Mouse (Mus musculus): ENCODE results near the gene Lix1l. TPM values are rescaled to one million over a fixed set of nuclear protein-coding genes. Genes with fewer than 3 reads are reported as not detected.

Lix1l gene
- polyA plus RNA-seq, 1 experiment from 2014 or later: 6.4 TPM

- no peaks in the 10 kb centered on the region for H3K9me3 ChIP-seq
- H3K4me2 ChIP-seq (replicated peaks): no peak overlapping the region
- no peak overlapping the region for H3K9ac ChIP-seq (replicated peaks)
- no peaks in the 10 kb centered on the region; the same call in 1 of the 2 replicates for H3K36me3 ChIP-seq
- no peak overlapping the region for H3K4me3 ChIP-seq
- H3K27me3 ChIP-seq: no peaks in the 10 kb centered on the region
- peaks cover 17% of the 10 kb centered on the region for H3K4me1 ChIP-seq
- no peak overlapping the region for H3K27ac ChIP-seq (replicated peaks)
- 76% methylated on average over 12 of the region's 12 CpGs for WGBS
- ATAC-seq (replicated peaks): no peak
Observed at GRCm38 (mm10) chr3:96578561-96579238, 22.2 kb upstream of the Lix1l start.

- 82% methylated on average over 4 of the region's 4 CpGs for WGBS
- Histone ChIP-seq H3K4me3 (no peak overlapping the region), H3K4me1 (peaks cover 17% of the 10 kb centered on the region), H3K9me3 (no peaks in the 10 kb centered on the region), H3K9ac (replicated peaks) (no peak overlapping the region), H3K36me3 (no peaks in the 10 kb centered on the region; the same call in 1 of the 2 replicates), H3K4me2 (replicated peaks) (no peak overlapping the region), H3K27ac (replicated peaks) (no peak overlapping the region), H3K27me3 (no peaks in the 10 kb centered on the region)
- no peak for ATAC-seq (replicated peaks)
Observed at GRCm38 (mm10) chr3:96579239-96579750, 21.7 kb upstream of the Lix1l start.

- 13% methylated on average over 16 of the region's 16 CpGs for WGBS
- peak; percentile 84 for ATAC-seq (replicated peaks)
- H3K9me3 ChIP-seq: no peaks in the 10 kb centered on the region
- peak overlapping the region; percentile 55; the same call in 1 of the 2 replicates for H3K9ac ChIP-seq (replicated peaks)
- H3K27me3 ChIP-seq: no peaks in the 10 kb centered on the region
- H3K27ac ChIP-seq (replicated peaks): 0 out of 2 replicates have a peak overlapping the region, but pooled peaks have one; percentile 23
- peaks cover 17% of the 10 kb centered on the region for H3K4me1 ChIP-seq
- H3K4me2 ChIP-seq (replicated peaks): peak overlapping the region; percentile 55
- peak overlapping the region; percentile 34 for H3K4me3 ChIP-seq
- H3K36me3 ChIP-seq: no peaks in the 10 kb centered on the region; the same call in 1 of the 2 replicates
Observed at GRCm38 (mm10) chr3:96579885-96580454, 21.0 kb upstream of the Lix1l start.

- Histone ChIP-seq H3K4me2 (replicated peaks) (no peak overlapping the region), H3K27ac (replicated peaks) (no peak overlapping the region)
Observed at GRCm38 (mm10) chr3:96581141-96581540, 19.8 kb upstream of the Lix1l start.

GRCm38 (mm10) chr3:96581771-96582515 lies 19.0 kb upstream of the Lix1l start:
- H3K9me3 ChIP-seq: no peaks in the 10 kb centered on the region
- no peak overlapping the region for H3K9ac ChIP-seq (replicated peaks)
- WGBS: 89% methylated on average over 16 of the region's 16 CpGs
- H3K27me3 ChIP-seq: no peaks in the 10 kb centered on the region
- no peak overlapping the region for H3K27ac ChIP-seq (replicated peaks)
- ATAC-seq (replicated peaks): no peak
- no peaks in the 10 kb centered on the region; the same call in 1 of the 2 replicates for H3K36me3 ChIP-seq
- H3K4me3 ChIP-seq: no peak overlapping the region
- H3K4me1 ChIP-seq: peaks cover 9% of the 10 kb centered on the region
- no peak overlapping the region for H3K4me2 ChIP-seq (replicated peaks)

More at GRCm38 (mm10) chr3:96581141-96581540, 19.8 kb upstream of the Lix1l start:
- Histone ChIP-seq H3K9me3 (no peaks in the 10 kb centered on the region), H3K4me3 (no peak overlapping the region), H3K36me3 (no peaks in the 10 kb centered on the region; the same call in 1 of the 2 replicates), H3K27me3 (no peaks in the 10 kb centered on the region), H3K4me1 (peaks cover 17% of the 10 kb centered on the region), H3K9ac (replicated peaks) (no peak overlapping the region)
- WGBS: 51% methylated on average over 6 of the region's 6 CpGs
- ATAC-seq (replicated peaks): no peak

GRCm38 (mm10) chr3:96583386-96583785 lies 17.6 kb upstream of the Lix1l start:
- H3K27me3 ChIP-seq: no peaks in the 10 kb centered on the region
- 84% methylated on average over 5 of the region's 5 CpGs for WGBS
- no peak for ATAC-seq (replicated peaks)

GRCm38 (mm10) chr3:96590657-96591056 lies 10.3 kb upstream of the Lix1l start:
- Histone ChIP-seq H3K9ac (replicated peaks) (no peak overlapping the region), H3K27me3 (no peaks in the 10 kb centered on the region), H3K4me1 (peaks cover 23% of the 10 kb centered on the region), H3K36me3 (no peaks in the 10 kb centered on the region), H3K27ac (replicated peaks) (no peak overlapping the region), H3K9me3 (no peaks in the 10 kb centered on the region), H3K4me3 (no peak overlapping the region), H3K4me2 (replicated peaks) (no peak overlapping the region)
- ATAC-seq (replicated peaks): no peak
- 84% methylated on average over 4 of the region's 4 CpGs for WGBS

More at GRCm38 (mm10) chr3:96583386-96583785, 17.6 kb upstream of the Lix1l start:
- no peak overlapping the region for H3K4me3 ChIP-seq
- H3K36me3 ChIP-seq: no peaks in the 10 kb centered on the region; the same call in 1 of the 2 replicates
- no peak overlapping the region for H3K27ac ChIP-seq (replicated peaks)
- H3K4me1 ChIP-seq: peaks cover 9% of the 10 kb centered on the region
- no peaks in the 10 kb centered on the region for H3K9me3 ChIP-seq
- no peak overlapping the region for H3K4me2 ChIP-seq (replicated peaks)
- H3K9ac ChIP-seq (replicated peaks): no peak overlapping the region

GRCm38 (mm10) chr3:96593374-96593773 lies 7.6 kb upstream of the Lix1l start:
- peak overlapping the region; percentile 76 for H3K9ac ChIP-seq (replicated peaks)
- no peaks in the 10 kb centered on the region for H3K36me3 ChIP-seq
- peaks cover 49% of the 10 kb centered on the region for H3K4me1 ChIP-seq
- H3K4me2 ChIP-seq (replicated peaks): peak overlapping the region; percentile 79
- H3K27me3 ChIP-seq: no peaks in the 10 kb centered on the region
- 1% methylated on average over 10 of the region's 10 CpGs for WGBS
- no peak for ATAC-seq (replicated peaks)
- no peaks in the 10 kb centered on the region for H3K9me3 ChIP-seq
- peak overlapping the region; percentile 70 for H3K4me3 ChIP-seq
- peak overlapping the region; percentile 85 for H3K27ac ChIP-seq (replicated peaks)

GRCm38 (mm10) chr3:96593790-96594560 lies 7.0 kb upstream of the Lix1l start, which contains the start of gene Polr3gl:
Polr3gl (minus strand) TSS chr3:96594181.
- Histone ChIP-seq H3K4me3 (peak within 1 kb of the TSS; percentile 70), H3K27me3 (no peaks in the 10 kb centered on the region), H3K36me3 (no peaks in the 10 kb centered on the region), H3K4me2 (replicated peaks) (peak within 1 kb of the TSS; percentile 79), H3K9ac (replicated peaks) (peak within 1 kb of the TSS; percentile 76), H3K9me3 (no peaks in the 10 kb centered on the region), H3K27ac (replicated peaks) (peak within 1 kb of the TSS; percentile 85), H3K4me1 (peaks cover 55% of the 10 kb centered on the region)
- WGBS: under 1% methylated on average over 38 of the region's 38 CpGs
- ATAC-seq (replicated peaks): peak; percentile 86

GRCm38 (mm10) chr3:96594851-96595250 lies 6.1 kb upstream of the Lix1l start:
- H3K4me2 ChIP-seq (replicated peaks): no peak overlapping the region
- H3K4me3 ChIP-seq: no peak overlapping the region
- H3K27ac ChIP-seq (replicated peaks): no peak overlapping the region
- no peaks in the 10 kb centered on the region for H3K27me3 ChIP-seq
- WGBS: 76% methylated on average over 5 of the region's 5 CpGs
- no peaks in the 10 kb centered on the region for H3K9me3 ChIP-seq
- peaks cover 60% of the 10 kb centered on the region for H3K4me1 ChIP-seq
- ATAC-seq (replicated peaks): no peak
- H3K9ac ChIP-seq (replicated peaks): no peak overlapping the region
- H3K36me3 ChIP-seq: no peaks in the 10 kb centered on the region

GRCm38 (mm10) chr3:96595661-96596060 lies 5.3 kb upstream of the Lix1l start:
- Histone ChIP-seq H3K4me3 (peak overlapping the region; percentile 55), H3K9me3 (no peaks in the 10 kb centered on the region), H3K9ac (replicated peaks) (0 out of 2 replicates have a peak overlapping the region, but pooled peaks have one; percentile 70), H3K27ac (replicated peaks) (peak overlapping the region; percentile 78), H3K4me1 (peaks cover 67% of the 10 kb centered on the region), H3K36me3 (no peaks in the 10 kb centered on the region), H3K27me3 (no peaks in the 10 kb centered on the region), H3K4me2 (replicated peaks) (peak overlapping the region; percentile 98)
- no peak for ATAC-seq (replicated peaks)
- 28% methylated on average over 6 of the region's 6 CpGs for WGBS
